Mouse (Mus musculus) induced T-regulatory cell, adult 2 months (primary cell): ENCODE data around the gene Zfp800.

Experiments
- DNase-seq: peaks from one replicate; pipeline ENCODE4 v3.0.0-alpha.2; 2012; ENCODE audit warnings: low read depth

Gene Zfp800

DNA sequence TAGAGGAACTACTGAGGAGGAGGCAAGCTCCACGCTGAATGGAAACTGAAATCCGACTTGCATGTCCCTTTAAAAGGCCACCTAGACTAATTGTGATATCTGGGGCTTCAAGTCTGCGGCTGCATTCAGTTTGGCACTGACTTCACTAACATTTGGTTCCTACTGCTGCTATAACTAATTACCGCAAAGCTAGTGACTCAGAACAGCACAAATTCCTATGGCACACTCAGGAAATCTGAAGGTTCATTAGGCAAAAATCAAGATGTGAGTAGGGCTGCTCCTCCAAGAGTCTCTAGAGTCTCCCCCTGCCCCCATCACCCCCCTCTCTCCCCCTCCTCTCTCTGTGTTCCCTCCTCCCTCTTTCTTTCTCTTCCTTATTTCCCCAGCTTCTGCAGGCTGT lies 194.4 kb downstream of the Zfp800 start:
- no peak for DNase-seq

- no peak for DNase-seq
These were observed 195.0 kb downstream of the Zfp800 start for GRCm38 (mm10) chr6:28202833-28203232.

GRCm38 (mm10) chr6:28193901-28194300 lies 203.9 kb downstream of the Zfp800 start:
- no peak for DNase-seq

DNA sequence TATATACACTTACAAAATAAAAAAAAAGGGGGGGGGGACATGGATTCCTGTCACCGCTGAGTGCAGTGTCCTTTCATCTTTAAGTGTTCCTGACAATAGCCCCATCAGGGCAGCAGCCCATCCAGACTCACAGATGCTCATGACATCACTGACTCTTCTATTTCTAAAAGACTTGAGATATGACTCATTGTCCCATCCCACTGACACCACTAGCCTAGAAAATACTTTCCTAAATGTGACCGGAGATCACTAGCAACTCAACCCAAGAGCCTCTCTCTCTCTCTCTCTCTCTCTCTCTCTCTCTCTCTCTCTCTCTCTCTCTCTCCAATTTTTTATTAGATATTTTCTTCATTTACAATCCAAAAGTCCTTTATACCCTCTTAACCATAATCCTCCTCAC lies 205.9 kb downstream of the Zfp800 start:
- no peak for DNase-seq
